Mouse (Mus musculus): ENCODE measurements around the gene Fermt1. TPM values are rescaled to one million over a fixed set of nuclear protein-coding genes. Genes with fewer than 3 reads are reported as not detected.

The Fermt1 gene
- polyA plus RNA-seq, 1 experiment = 4.2 TPM

DNA sequence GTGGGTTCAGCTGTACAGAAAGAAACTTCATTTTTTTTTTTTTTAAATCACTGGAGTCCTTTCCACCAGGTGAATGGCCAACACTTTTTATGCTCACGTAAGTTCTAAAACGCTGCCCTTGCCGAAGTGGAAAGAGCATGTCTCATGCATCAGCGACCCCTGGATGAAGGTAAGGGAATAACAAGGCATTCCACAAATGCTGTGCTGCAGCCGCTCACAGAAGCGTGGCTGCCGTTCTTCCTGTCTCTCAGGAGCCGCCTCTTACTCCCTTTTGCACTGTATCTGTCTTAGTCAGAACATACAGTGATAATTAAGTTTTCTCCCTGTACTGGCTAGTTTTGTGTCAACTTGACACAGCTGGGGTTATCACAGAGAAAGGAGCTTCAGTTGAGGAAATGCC lies 6.5 kb upstream of the Fermt1 start:
- Histone ChIP-seq H3K4me1 (replicated peaks; ENCODE audit: control insufficient read depth, insufficient read depth, low read length) (no peaks in the 10 kb centered on the region), H3K27ac (ENCODE audit: control insufficient read depth, insufficient read depth, low read length) (no peak overlapping the region), H3K4me3 (ENCODE audit: control insufficient read depth, insufficient read depth, low read length) (no peak overlapping the region), H3K36me3 (ENCODE audit: control insufficient read depth, insufficient read depth, low read length) (no peaks in the 10 kb centered on the region), H3K27me3 (ENCODE audit: control insufficient read depth, insufficient read depth, low read length) (no peaks in the 10 kb centered on the region)
- 3% methylated on average over 8 of the region's 8 CpGs for WGBS
- TF ChIP-seq POLR2A (IDR thresholded peaks at IDR 0.05; ENCODE audit: control insufficient read depth, extremely low read depth, insufficient read depth, low read length, poor library complexity) = no peak
- no peak for TF ChIP-seq CTCF (IDR thresholded peaks at IDR 0.05; ENCODE audit: borderline replicate concordance, control insufficient read depth, extremely low read depth, insufficient read depth, low read length, poor library complexity)
- peak; percentile 11 for DNase-seq

- Histone ChIP-seq H3K4me3 (ENCODE audit: control insufficient read depth, insufficient read depth, low read length) (no peak overlapping the region), H3K27ac (ENCODE audit: control insufficient read depth, insufficient read depth, low read length) (no peak overlapping the region), H3K36me3 (ENCODE audit: control insufficient read depth, insufficient read depth, low read length) (no peaks in the 10 kb centered on the region), H3K27me3 (ENCODE audit: control insufficient read depth, insufficient read depth, low read length) (peaks cover 3% of the 10 kb centered on the region; the same call in 1 of the 2 replicates), H3K4me1 (replicated peaks; ENCODE audit: control insufficient read depth, insufficient read depth, low read length) (no peaks in the 10 kb centered on the region)
- TF ChIP-seq CTCF (IDR thresholded peaks at IDR 0.05; ENCODE audit: borderline replicate concordance, control insufficient read depth, extremely low read depth, insufficient read depth, low read length, poor library complexity) (no peak), POLR2A (IDR thresholded peaks at IDR 0.05; ENCODE audit: control insufficient read depth, extremely low read depth, insufficient read depth, low read length, poor library complexity) (no peak)
- WGBS = 39% methylated on average over 7 of the region's 7 CpGs
- DNase-seq = no peak
Measured at GRCm38 (mm10) chr2:132948174-132948573, 2.5 kb upstream of the Fermt1 start.

DNA sequence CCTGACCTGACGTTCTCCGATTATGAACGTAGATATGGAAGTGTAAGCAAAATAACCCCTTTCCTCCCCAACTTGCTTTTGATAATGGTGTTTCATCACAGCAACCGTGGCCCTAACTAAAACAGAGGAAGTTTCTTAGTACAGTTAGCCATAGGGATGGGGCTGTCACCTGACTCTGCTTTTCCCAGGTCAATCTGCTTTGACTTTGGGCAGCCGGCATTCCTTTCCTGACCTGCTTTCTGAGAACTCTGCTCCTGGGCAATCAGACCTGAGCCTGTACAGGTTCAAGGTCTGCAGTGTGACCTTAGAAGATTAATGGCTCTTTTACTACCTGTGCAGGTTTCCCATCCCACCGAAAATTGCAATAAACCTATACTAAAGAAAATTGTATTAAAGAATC lies 1.3 kb upstream of the Fermt1 start:
- TF ChIP-seq CTCF (IDR thresholded peaks at IDR 0.05; ENCODE audit: borderline replicate concordance, control insufficient read depth, extremely low read depth, insufficient read depth, low read length, poor library complexity) (no peak), POLR2A (IDR thresholded peaks at IDR 0.05; ENCODE audit: control insufficient read depth, extremely low read depth, insufficient read depth, low read length, poor library complexity) (no peak)
- Histone ChIP-seq H3K4me1 (replicated peaks; ENCODE audit: control insufficient read depth, insufficient read depth, low read length) (no peaks in the 10 kb centered on the region), H3K27me3 (ENCODE audit: control insufficient read depth, insufficient read depth, low read length) (peaks cover 3% of the 10 kb centered on the region; the same call in 1 of the 2 replicates), H3K27ac (ENCODE audit: control insufficient read depth, insufficient read depth, low read length) (no peak overlapping the region), H3K36me3 (ENCODE audit: control insufficient read depth, insufficient read depth, low read length) (no peaks in the 10 kb centered on the region), H3K4me3 (ENCODE audit: control insufficient read depth, insufficient read depth, low read length) (no peak overlapping the region)
- no peak for DNase-seq
- WGBS = 79% methylated on average over 6 of the region's 6 CpGs

DNA sequence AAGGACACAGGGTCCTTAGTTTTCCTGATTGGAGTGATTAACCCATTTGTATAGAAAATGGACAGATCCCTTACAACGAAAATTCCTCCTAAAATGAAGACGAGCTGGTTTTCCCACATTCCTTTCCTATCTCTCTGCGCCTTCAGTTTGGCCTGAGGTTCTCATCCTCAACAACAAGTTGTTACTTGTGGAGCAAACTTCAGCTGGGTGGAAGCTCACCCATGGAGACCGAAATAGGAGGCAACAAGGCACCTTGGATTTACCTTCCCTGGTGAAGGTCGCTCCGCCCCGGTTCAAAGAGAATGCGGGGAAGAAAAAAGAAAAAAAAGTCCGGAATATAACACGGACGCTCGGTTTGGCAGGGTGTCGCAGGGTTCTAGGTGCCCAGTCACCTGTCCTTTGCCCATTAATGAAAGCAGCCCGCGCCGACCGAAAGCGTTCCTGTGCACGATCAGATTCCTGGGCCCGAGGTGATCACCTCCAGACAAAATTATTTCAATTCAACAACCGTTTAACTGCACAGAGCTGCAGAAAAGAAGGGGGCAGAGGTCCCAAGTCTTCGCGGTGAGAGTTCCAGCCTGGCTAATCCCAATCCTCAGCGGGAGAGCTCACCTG lies 888 bp downstream of the Fermt1 start:
- Histone ChIP-seq H3K4me3 (ENCODE audit: control insufficient read depth, insufficient read depth, low read length) (peak overlapping the region; percentile 17), H3K36me3 (ENCODE audit: control insufficient read depth, insufficient read depth, low read length) (no peaks in the 10 kb centered on the region), H3K27ac (ENCODE audit: control insufficient read depth, insufficient read depth, low read length) (no peak overlapping the region), H3K4me1 (replicated peaks; ENCODE audit: control insufficient read depth, insufficient read depth, low read length) (no peaks in the 10 kb centered on the region), H3K27me3 (ENCODE audit: control insufficient read depth, insufficient read depth, low read length) (peaks cover 3% of the 10 kb centered on the region; the same call in 1 of the 2 replicates)
- TF ChIP-seq POLR2A (IDR thresholded peaks at IDR 0.05; ENCODE audit: control insufficient read depth, extremely low read depth, insufficient read depth, low read length, poor library complexity) = no peak
- TF ChIP-seq CTCF (IDR thresholded peaks at IDR 0.05; ENCODE audit: borderline replicate concordance, control insufficient read depth, extremely low read depth, insufficient read depth, low read length, poor library complexity) = no peak
- 12% methylated on average over 24 of the region's 24 CpGs for WGBS
- no peak for DNase-seq

DNA sequence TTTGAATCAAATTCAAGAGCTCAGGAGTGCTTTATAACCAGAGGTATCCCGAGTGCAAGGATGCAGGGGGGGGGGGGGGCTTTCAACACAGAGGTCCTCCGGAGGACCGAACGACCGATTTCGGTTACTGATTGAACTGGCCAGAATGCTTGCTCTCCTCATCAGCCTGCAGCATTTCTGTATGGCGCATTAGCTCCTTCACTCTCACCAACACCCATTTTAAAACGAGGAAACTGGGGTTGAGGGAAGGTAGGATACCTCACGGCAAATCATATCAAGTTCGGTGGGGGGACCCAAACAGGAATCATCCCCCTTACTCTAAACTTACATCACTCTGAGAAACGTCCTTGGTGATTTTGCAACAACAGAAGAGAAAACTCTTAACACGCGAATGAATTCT lies 1.7 kb downstream of the Fermt1 start:
- no peaks in the 10 kb centered on the region for H3K4me1 ChIP-seq (replicated peaks; ENCODE audit: control insufficient read depth, insufficient read depth, low read length)
- no peak overlapping the region for H3K4me3 ChIP-seq (ENCODE audit: control insufficient read depth, insufficient read depth, low read length)
- TF ChIP-seq CTCF (IDR thresholded peaks at IDR 0.05; ENCODE audit: borderline replicate concordance, control insufficient read depth, extremely low read depth, insufficient read depth, low read length, poor library complexity) = no peak
- TF ChIP-seq POLR2A (IDR thresholded peaks at IDR 0.05; ENCODE audit: control insufficient read depth, extremely low read depth, insufficient read depth, low read length, poor library complexity) = no peak
- WGBS = 44% methylated on average over 13 of the region's 13 CpGs
- H3K36me3 ChIP-seq (ENCODE audit: control insufficient read depth, insufficient read depth, low read length) = no peaks in the 10 kb centered on the region
- H3K27ac ChIP-seq (ENCODE audit: control insufficient read depth, insufficient read depth, low read length) = no peak overlapping the region
- H3K27me3 ChIP-seq (ENCODE audit: control insufficient read depth, insufficient read depth, low read length) = peaks cover 3% of the 10 kb centered on the region; the same call in 1 of the 2 replicates
- no peak for DNase-seq

- Histone ChIP-seq H3K27ac (ENCODE audit: control insufficient read depth, insufficient read depth, low read length) (no peak overlapping the region), H3K36me3 (ENCODE audit: control insufficient read depth, insufficient read depth, low read length) (no peaks in the 10 kb centered on the region), H3K4me1 (replicated peaks; ENCODE audit: control insufficient read depth, insufficient read depth, low read length) (no peaks in the 10 kb centered on the region), H3K27me3 (ENCODE audit: control insufficient read depth, insufficient read depth, low read length) (peaks cover 3% of the 10 kb centered on the region; the same call in 1 of the 2 replicates), H3K4me3 (ENCODE audit: control insufficient read depth, insufficient read depth, low read length) (no peak overlapping the region)
- WGBS = 53% methylated on average over 9 of the region's 9 CpGs
- DNase-seq = no peak
- no peak for TF ChIP-seq POLR2A (IDR thresholded peaks at IDR 0.05; ENCODE audit: control insufficient read depth, extremely low read depth, insufficient read depth, low read length, poor library complexity)
- no peak for TF ChIP-seq CTCF (IDR thresholded peaks at IDR 0.05; ENCODE audit: borderline replicate concordance, control insufficient read depth, extremely low read depth, insufficient read depth, low read length, poor library complexity)
Measured at GRCm38 (mm10) chr2:132943596-132943995, 2.1 kb downstream of the Fermt1 start.

All from thymus, adult 2 months (tissue).